Mouse (Mus musculus) liver, embryonic 15.5 days (tissue): ENCODE data around the gene Padi2. TPM values are rescaled to one million over a fixed set of nuclear protein-coding genes. Genes with fewer than 3 reads are reported as not detected.

Experiments used
- ATAC-seq: fragments of 200-750 bp; cut with Nextera tagmentation; 2 replicates; pipeline ENCODE4 v1.8.0; 2017; ENCODE audit warnings: moderate number of reproducible peaks, mild to moderate bottlenecking, moderate library complexity; ENCODE audit not compliant: insufficient read depth
- H3K27ac ChIP-seq: fragments of 300-500 bp; sonication (generic); replicated peaks from 2 replicates; pipeline ENCODE4 v1.5.1; 2015; ENCODE audit warnings: mild to moderate bottlenecking, inconsistent platforms
- H3K27me3 ChIP-seq: fragments of 300-500 bp; sonication (generic); 2 replicates; pipeline ENCODE4 v1.6.1; 2015; ENCODE audit warnings: mild to moderate bottlenecking, inconsistent platforms
- H3K36me3 ChIP-seq: fragments of 300-500 bp; sonication (generic); replicated peaks from 2 replicates; pipeline ENCODE4 v1.6.1; 2015; ENCODE audit warnings: moderate library complexity, mild to moderate bottlenecking, inconsistent platforms
- H3K4me1 ChIP-seq: fragments of 300-500 bp; sonication (generic); replicated peaks from 2 replicates; pipeline ENCODE4 v1.6.1; 2015; ENCODE audit warnings: inconsistent platforms
- H3K4me2 ChIP-seq: fragments of 300-500 bp; sonication (generic); 2 replicates; pipeline ENCODE4 v1.6.1; 2015; ENCODE audit warnings: moderate library complexity, mild to moderate bottlenecking, inconsistent platforms
- H3K4me3 ChIP-seq: fragments of 300-500 bp; sonication (generic); replicated peaks from 2 replicates; pipeline ENCODE4 v1.5.1; 2015; ENCODE audit warnings: mild to moderate bottlenecking, inconsistent platforms
- H3K9ac ChIP-seq: fragments of 300-500 bp; sonication (generic); 2 replicates; pipeline ENCODE4 v1.6.1; 2015; ENCODE audit warnings: moderate library complexity, mild to moderate bottlenecking, inconsistent platforms
- H3K9me3 ChIP-seq: fragments of 300-500 bp; sonication (generic); replicated peaks from 2 replicates; pipeline ENCODE4 v1.6.1; 2016; ENCODE audit warnings: inconsistent platforms
- WGBS: fragments of 180-500 bp; shearing (Covaris S2); methylation state at CpG from one replicate; pipeline ENCODE4 v1.1.7; 2015; ENCODE audit warnings: mixed read lengths; ENCODE audit not compliant: insufficient replicate concordance; 5-methylcytosine and 5-hydroxymethylcytosine counted together
- polyA plus RNA-seq: library from polyadenylated mRNA; unstranded; fragments of >200 nt; fragmentation: Nextera tagmentation; extraction: Ambion mirVana; gene quantifications from 2 replicates; pipeline ENCODE4 v1.2.1, GENCODE M21; 2015

Padi2 gene
- polyA plus RNA-seq, 1 experiment from 2014 or later, result 2.2 TPM

- no peaks in the 10 kb centered on the region for H3K36me3 ChIP-seq
- H3K4me3 ChIP-seq, result no peak overlapping the region
- ATAC-seq, result no peak
- no peak overlapping the region for H3K4me2 ChIP-seq
- H3K4me1 ChIP-seq, result 0 out of 2 replicates have a peak, but pooled peaks cover 7% of the 10 kb centered on the region
- WGBS, result 14% methylated on average over 11 of the region's 11 CpGs
- no peak overlapping the region for H3K27ac ChIP-seq
- 0 out of 2 replicates have a peak, but pooled peaks cover 4% of the 10 kb centered on the region for H3K27me3 ChIP-seq
- H3K9me3 ChIP-seq, result no peaks in the 10 kb centered on the region
- H3K9ac ChIP-seq, result no peak overlapping the region
These were observed 14.1 kb downstream of the Padi2 start for GRCm38 (mm10) chr4:140919974-140920836.

GRCm38 (mm10) chr4:140922508-140922907 lies 16.4 kb downstream of the Padi2 start:
- no peaks in the 10 kb centered on the region for H3K36me3 ChIP-seq
- H3K4me2 ChIP-seq, result no peak overlapping the region
- 75% methylated on average over 5 of the region's 5 CpGs for WGBS
- H3K9ac ChIP-seq, result no peak overlapping the region
- ATAC-seq, result no peak
- H3K27ac ChIP-seq, result no peak overlapping the region
- 0 out of 2 replicates have a peak, but pooled peaks cover 7% of the 10 kb centered on the region for H3K4me1 ChIP-seq
- H3K9me3 ChIP-seq, result no peaks in the 10 kb centered on the region
- H3K27me3 ChIP-seq, result 0 out of 2 replicates have a peak, but pooled peaks cover 4% of the 10 kb centered on the region
- H3K4me3 ChIP-seq, result no peak overlapping the region

- H3K9ac ChIP-seq, result no peak overlapping the region
- no peak overlapping the region for H3K4me3 ChIP-seq
- 0 out of 2 replicates have a peak, but pooled peaks cover 1% of the 10 kb centered on the region for H3K4me1 ChIP-seq
- peaks cover 4% of the 10 kb centered on the region; the same call in 1 of the 2 replicates for H3K27me3 ChIP-seq
- H3K9me3 ChIP-seq, result no peaks in the 10 kb centered on the region
- no peaks in the 10 kb centered on the region for H3K36me3 ChIP-seq
- WGBS, result 23% methylated on average over 8 of the region's 8 CpGs
- no peak overlapping the region for H3K27ac ChIP-seq
- ATAC-seq, result no peak
- no peak overlapping the region for H3K4me2 ChIP-seq
These were observed 19.5 kb downstream of the Padi2 start for GRCm38 (mm10) chr4:140925648-140926047.

GRCm38 (mm10) chr4:140928349-140928748 lies 22.2 kb downstream of the Padi2 start:
- Histone ChIP-seq H3K4me3 (no peak overlapping the region), H3K36me3 (no peaks in the 10 kb centered on the region), H3K9me3 (no peaks in the 10 kb centered on the region), H3K27ac (no peak overlapping the region), H3K9ac (no peak overlapping the region), H3K27me3 (no peaks in the 10 kb centered on the region; the same call in 1 of the 2 replicates), H3K4me2 (no peak overlapping the region), H3K4me1 (peaks cover 8% of the 10 kb centered on the region; the same call in 1 of the 2 replicates)
- 79% methylated on average over 9 of the region's 9 CpGs for WGBS
- no peak for ATAC-seq

GRCm38 (mm10) chr4:140929745-140930144 lies 23.6 kb downstream of the Padi2 start:
- no peak for ATAC-seq
- Histone ChIP-seq H3K9me3 (no peaks in the 10 kb centered on the region), H3K4me2 (no peak overlapping the region), H3K4me3 (no peak overlapping the region), H3K4me1 (peaks cover 8% of the 10 kb centered on the region; the same call in 1 of the 2 replicates), H3K9ac (no peak overlapping the region), H3K36me3 (no peaks in the 10 kb centered on the region), H3K27me3 (no peaks in the 10 kb centered on the region; the same call in 1 of the 2 replicates), H3K27ac (no peak overlapping the region)
- 60% methylated on average over 8 of the region's 8 CpGs for WGBS

GRCm38 (mm10) chr4:140930900-140931470 lies 24.8 kb downstream of the Padi2 start:
- Histone ChIP-seq H3K27ac (no peak overlapping the region), H3K4me3 (no peak overlapping the region), H3K36me3 (no peaks in the 10 kb centered on the region), H3K9me3 (no peaks in the 10 kb centered on the region), H3K4me1 (peaks cover 8% of the 10 kb centered on the region; the same call in 1 of the 2 replicates), H3K4me2 (no peak overlapping the region), H3K27me3 (no peaks in the 10 kb centered on the region; the same call in 1 of the 2 replicates), H3K9ac (no peak overlapping the region)
- WGBS, result 31% methylated on average over 10 of the region's 10 CpGs
- ATAC-seq, result no peak

- Histone ChIP-seq H3K36me3 (no peaks in the 10 kb centered on the region), H3K27me3 (no peaks in the 10 kb centered on the region), H3K27ac (no peak overlapping the region), H3K4me3 (no peak overlapping the region), H3K9me3 (no peaks in the 10 kb centered on the region), H3K9ac (no peak overlapping the region), H3K4me1 (peaks cover 6% of the 10 kb centered on the region; the same call in 1 of the 2 replicates), H3K4me2 (no peak overlapping the region)
- WGBS, result 69% methylated on average over 9 of the region's 9 CpGs
- ATAC-seq, result no peak
These were observed 29.5 kb downstream of the Padi2 start for GRCm38 (mm10) chr4:140935643-140936042.

GRCm38 (mm10) chr4:140944356-140944755 lies 38.2 kb downstream of the Padi2 start:
- Histone ChIP-seq H3K9me3 (no peaks in the 10 kb centered on the region), H3K9ac (no peak overlapping the region), H3K36me3 (no peaks in the 10 kb centered on the region), H3K4me1 (no peaks in the 10 kb centered on the region; the same call in 1 of the 2 replicates), H3K27ac (no peak overlapping the region), H3K27me3 (no peaks in the 10 kb centered on the region), H3K4me3 (no peak overlapping the region), H3K4me2 (no peak overlapping the region)
- ATAC-seq, result no peak
- 54% methylated on average over 12 of the region's 12 CpGs for WGBS

GRCm38 (mm10) chr4:140944961-140945442 lies 38.9 kb downstream of the Padi2 start:
- Histone ChIP-seq H3K9me3 (no peaks in the 10 kb centered on the region), H3K4me3 (no peak overlapping the region), H3K27me3 (no peaks in the 10 kb centered on the region), H3K9ac (no peak overlapping the region), H3K4me1 (no peaks in the 10 kb centered on the region; the same call in 1 of the 2 replicates), H3K36me3 (no peaks in the 10 kb centered on the region), H3K4me2 (no peak overlapping the region), H3K27ac (0 out of 2 replicates have a peak overlapping the region, but pooled peaks have one; percentile 7)
- 10% methylated on average over 5 of the region's 5 CpGs for WGBS
- no peak; the same call in 1 of the 2 replicates for ATAC-seq

GRCm38 (mm10) chr4:140945571-140945970 lies 39.4 kb downstream of the Padi2 start:
- no peak overlapping the region for H3K27ac ChIP-seq
- H3K27me3 ChIP-seq, result no peaks in the 10 kb centered on the region
- no peak for ATAC-seq
- H3K4me2 ChIP-seq, result no peak overlapping the region
- no peaks in the 10 kb centered on the region; the same call in 1 of the 2 replicates for H3K4me1 ChIP-seq
- H3K9ac ChIP-seq, result no peak overlapping the region
- H3K4me3 ChIP-seq, result no peak overlapping the region
- H3K9me3 ChIP-seq, result no peaks in the 10 kb centered on the region
- WGBS, result 75% methylated on average over 4 of the region's 4 CpGs
- H3K36me3 ChIP-seq, result no peaks in the 10 kb centered on the region

- no peaks in the 10 kb centered on the region for H3K9me3 ChIP-seq
- H3K4me2 ChIP-seq, result no peak overlapping the region
- H3K9ac ChIP-seq, result no peak overlapping the region
- H3K4me1 ChIP-seq, result no peaks in the 10 kb centered on the region; the same call in 1 of the 2 replicates
- 31% methylated on average over 4 of the region's 4 CpGs for WGBS
- no peaks in the 10 kb centered on the region for H3K36me3 ChIP-seq
- H3K4me3 ChIP-seq, result no peak overlapping the region
- no peak for ATAC-seq
- no peak overlapping the region for H3K27ac ChIP-seq
- no peaks in the 10 kb centered on the region for H3K27me3 ChIP-seq
These were observed 39.9 kb downstream of the Padi2 start for GRCm38 (mm10) chr4:140946048-140946447.
